Mouse (Mus musculus) liver, embryonic 16.5 days (tissue): ENCODE results near the gene Csf2rb. TPM values are rescaled to one million over a fixed set of nuclear protein-coding genes. Genes with fewer than 3 reads are reported as not detected.
A peak's percentile ranks its signal among the peaks of the same experiment; 100 is the strongest.

ENCODE experiments used
- ATAC-seq: fragments of 200-750 bp; cut with Nextera tagmentation; 2 replicates; pipeline ENCODE4 v1.8.0; 2017; ENCODE audit warnings: low read depth, mild to moderate bottlenecking, moderate number of reproducible peaks, moderate library complexity
- H3K27ac ChIP-seq: fragments of 300-500 bp; sonication (generic); 2 replicates; pipeline ENCODE4 v1.5.1; 2014; ENCODE audit warnings: mild to moderate bottlenecking, low read length
- H3K27me3 ChIP-seq: fragments of 300-500 bp; sonication (generic); 2 replicates; pipeline ENCODE4 v1.6.1; 2014; ENCODE audit warnings: low read depth, low read length, mixed read lengths; ENCODE audit not compliant: control insufficient read depth, insufficient read depth
- H3K36me3 ChIP-seq: fragments of 300-500 bp; sonication (generic); 2 replicates; pipeline ENCODE4 v1.6.1; 2014; ENCODE audit warnings: mild to moderate bottlenecking; ENCODE audit not compliant: control insufficient read depth, insufficient read depth
- H3K4me1 ChIP-seq: fragments of 300-500 bp; sonication (generic); 2 replicates; pipeline ENCODE4 v1.6.1; 2014; ENCODE audit warnings: low read depth, low read length, mixed read lengths; ENCODE audit not compliant: control insufficient read depth
- H3K4me2 ChIP-seq: fragments of 300-500 bp; sonication (generic); 2 replicates; pipeline ENCODE4 v1.6.1; 2014; ENCODE audit warnings: low read depth, low read length, mixed read lengths
- H3K4me3 ChIP-seq: fragments of 300-500 bp; sonication (generic); 2 replicates; pipeline ENCODE4 v1.5.1; 2014; ENCODE audit warnings: low read depth, mild to moderate bottlenecking, low read length
- H3K9ac ChIP-seq: fragments of 300-500 bp; sonication (generic); 2 replicates; pipeline ENCODE4 v1.6.1; 2014; ENCODE audit warnings: low read depth, low read length
- H3K9me3 ChIP-seq: fragments of 300-500 bp; sonication (generic); replicated peaks from 2 replicates; pipeline ENCODE4 v1.6.1; 2016; ENCODE audit warnings: low read length; ENCODE audit not compliant: control insufficient read depth
- WGBS: fragments of 180-500 bp; shearing (Covaris S2); extraction: QIAGEN DNeasy Blood & Tissue Kit; methylation state at CpG from one replicate; pipeline ENCODE4 v1.1.7; 2014; ENCODE audit not compliant: insufficient replicate concordance; 5-methylcytosine and 5-hydroxymethylcytosine counted together
- polyA plus RNA-seq: library from polyadenylated mRNA; unstranded; fragments of >200 nt; fragmentation: Nextera tagmentation; extraction: Ambion mirVana; gene quantifications from 2 replicates; pipeline ENCODE4 v1.2.1, GENCODE M21; 2015

The Csf2rb gene
- polyA plus RNA-seq, 1 experiment from 2014 or later: 7.1 TPM

DNA sequence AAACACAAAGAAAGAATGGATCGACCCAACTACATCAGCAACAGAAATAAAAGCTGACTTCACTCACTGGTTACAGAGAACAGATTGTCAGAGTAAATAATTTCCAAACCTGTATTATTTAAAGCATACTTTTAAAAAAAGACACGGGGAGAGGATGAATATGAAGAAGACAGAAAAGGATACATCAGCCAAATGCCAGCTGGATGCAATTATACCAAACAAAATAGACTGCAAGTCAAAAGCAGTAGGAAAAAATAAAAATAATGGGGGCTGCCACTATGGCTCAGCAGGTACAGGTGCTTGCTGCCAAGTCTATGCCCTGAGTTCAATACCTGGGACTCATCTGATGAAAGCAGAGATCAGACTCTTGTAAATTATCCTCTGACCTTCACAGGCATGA, 54.7 kb downstream of the Csf2rb start:
- no peak overlapping the region for H3K9ac ChIP-seq
- H3K36me3 ChIP-seq: no peaks in the 10 kb centered on the region
- H3K4me3 ChIP-seq: no peak overlapping the region
- no peak overlapping the region for H3K4me2 ChIP-seq
- 59% methylated on average over 2 of the region's 2 CpGs for WGBS
- H3K4me1 ChIP-seq: peaks cover 7% of the 10 kb centered on the region
- H3K9me3 ChIP-seq: no peaks in the 10 kb centered on the region
- ATAC-seq: no peak
- no peaks in the 10 kb centered on the region for H3K27me3 ChIP-seq
- no peak overlapping the region for H3K27ac ChIP-seq

DNA sequence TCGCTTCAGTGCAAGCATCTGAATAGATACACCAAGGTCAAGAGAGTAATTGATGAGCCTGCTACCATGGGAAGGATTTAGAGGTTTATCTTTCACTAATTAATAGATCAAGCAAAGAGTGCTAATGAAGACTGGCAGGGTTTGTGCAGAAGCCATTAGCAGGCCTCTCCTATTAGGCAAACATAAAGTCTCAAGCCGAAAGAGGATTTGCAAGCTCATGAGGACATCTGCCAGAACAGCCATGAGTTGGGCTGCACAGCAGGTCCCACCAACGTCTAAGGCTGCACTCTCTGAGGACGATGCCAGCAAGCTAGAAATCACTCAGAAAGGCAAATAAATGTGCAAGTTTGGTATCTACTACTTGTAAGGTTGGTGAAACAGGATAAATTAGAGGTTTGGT, 55.2 kb downstream of the Csf2rb start:
- Histone ChIP-seq H3K4me2 (no peak overlapping the region), H3K27ac (no peak overlapping the region)
- WGBS: 51% methylated on average over 4 of the region's 4 CpGs

DNA sequence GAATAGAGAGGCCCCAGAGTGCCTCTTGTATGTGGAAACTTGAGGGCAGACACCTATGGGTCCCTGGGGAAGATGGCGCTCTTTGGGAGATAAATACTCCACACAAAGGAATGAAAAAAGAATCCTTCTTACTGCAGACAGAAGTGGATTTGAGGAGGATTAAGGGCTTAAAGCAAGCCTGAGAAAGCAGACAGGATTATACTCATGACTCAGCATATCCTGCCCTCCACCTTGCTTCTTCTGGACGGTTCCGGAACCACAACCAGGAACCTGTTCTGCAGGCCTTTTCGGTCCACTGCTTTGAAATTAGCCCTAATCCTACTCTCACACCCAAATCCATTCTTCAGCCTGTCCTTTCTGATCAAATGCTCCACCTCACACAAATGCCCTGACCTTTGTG, 56.6 kb downstream of the Csf2rb start:
- no peaks in the 10 kb centered on the region for H3K9me3 ChIP-seq
- no peaks in the 10 kb centered on the region for H3K27me3 ChIP-seq
- H3K4me3 ChIP-seq: no peak overlapping the region
- no peak overlapping the region for H3K9ac ChIP-seq
- no peak for ATAC-seq
- H3K4me2 ChIP-seq: no peak overlapping the region
- peaks cover 7% of the 10 kb centered on the region for H3K4me1 ChIP-seq
- no peak overlapping the region for H3K27ac ChIP-seq
- WGBS: 77% methylated on average over 4 of the region's 4 CpGs
- no peaks in the 10 kb centered on the region for H3K36me3 ChIP-seq

More for the DNA sequence above, 55.2 kb downstream of the Csf2rb start:
- no peaks in the 10 kb centered on the region for H3K9me3 ChIP-seq
- no peak overlapping the region for H3K4me3 ChIP-seq
- peaks cover 7% of the 10 kb centered on the region for H3K4me1 ChIP-seq
- H3K27me3 ChIP-seq: no peaks in the 10 kb centered on the region
- no peak overlapping the region for H3K9ac ChIP-seq
- no peak for ATAC-seq
- no peaks in the 10 kb centered on the region for H3K36me3 ChIP-seq

DNA sequence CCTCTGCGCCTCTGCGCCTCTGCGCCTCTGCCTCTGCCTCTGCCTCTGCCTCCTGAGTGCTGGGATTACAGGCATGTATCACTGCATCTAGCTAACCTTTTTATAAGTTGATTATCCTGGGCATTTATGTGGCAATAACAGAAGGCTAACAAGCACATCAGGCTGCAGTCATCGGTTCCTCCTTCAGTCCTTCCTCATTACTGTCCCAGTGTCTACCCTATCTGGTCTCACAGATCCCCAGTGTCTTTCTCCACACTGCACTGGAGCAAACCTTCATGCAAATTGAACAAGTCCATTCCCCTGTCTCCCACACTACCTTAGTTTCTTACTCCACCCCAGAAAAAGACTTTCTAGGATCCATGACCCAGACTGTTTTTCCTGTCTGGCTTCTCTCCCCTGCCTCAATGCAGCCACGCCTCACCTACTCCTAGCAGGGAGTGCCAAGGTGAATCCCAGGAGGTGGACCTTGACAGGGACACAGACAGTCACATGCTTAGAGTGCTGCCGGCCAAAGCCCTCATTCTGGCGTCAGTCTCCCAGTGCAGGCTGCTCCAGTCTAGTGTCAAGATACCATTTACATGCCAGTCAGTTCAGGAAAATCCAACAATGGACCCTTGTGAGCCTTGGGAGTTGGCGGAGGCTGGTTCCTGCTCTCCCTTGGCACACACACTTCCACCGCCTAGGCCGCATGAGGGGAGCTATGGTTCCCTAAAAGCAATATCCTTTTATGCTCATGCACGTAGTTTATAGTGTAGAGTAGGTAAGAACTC, 58.1 kb downstream of the Csf2rb start:
- H3K4me2 ChIP-seq: no peak overlapping the region
- 65% methylated on average over 11 of the region's 11 CpGs for WGBS
- H3K9ac ChIP-seq: no peak overlapping the region
- H3K27ac ChIP-seq: no peak overlapping the region
- no peaks in the 10 kb centered on the region for H3K36me3 ChIP-seq
- H3K27me3 ChIP-seq: no peaks in the 10 kb centered on the region
- H3K4me1 ChIP-seq: peaks cover 7% of the 10 kb centered on the region
- H3K4me3 ChIP-seq: no peak overlapping the region
- H3K9me3 ChIP-seq: no peaks in the 10 kb centered on the region
- ATAC-seq: peak; percentile 47; the same call in 1 of the 2 replicates

DNA sequence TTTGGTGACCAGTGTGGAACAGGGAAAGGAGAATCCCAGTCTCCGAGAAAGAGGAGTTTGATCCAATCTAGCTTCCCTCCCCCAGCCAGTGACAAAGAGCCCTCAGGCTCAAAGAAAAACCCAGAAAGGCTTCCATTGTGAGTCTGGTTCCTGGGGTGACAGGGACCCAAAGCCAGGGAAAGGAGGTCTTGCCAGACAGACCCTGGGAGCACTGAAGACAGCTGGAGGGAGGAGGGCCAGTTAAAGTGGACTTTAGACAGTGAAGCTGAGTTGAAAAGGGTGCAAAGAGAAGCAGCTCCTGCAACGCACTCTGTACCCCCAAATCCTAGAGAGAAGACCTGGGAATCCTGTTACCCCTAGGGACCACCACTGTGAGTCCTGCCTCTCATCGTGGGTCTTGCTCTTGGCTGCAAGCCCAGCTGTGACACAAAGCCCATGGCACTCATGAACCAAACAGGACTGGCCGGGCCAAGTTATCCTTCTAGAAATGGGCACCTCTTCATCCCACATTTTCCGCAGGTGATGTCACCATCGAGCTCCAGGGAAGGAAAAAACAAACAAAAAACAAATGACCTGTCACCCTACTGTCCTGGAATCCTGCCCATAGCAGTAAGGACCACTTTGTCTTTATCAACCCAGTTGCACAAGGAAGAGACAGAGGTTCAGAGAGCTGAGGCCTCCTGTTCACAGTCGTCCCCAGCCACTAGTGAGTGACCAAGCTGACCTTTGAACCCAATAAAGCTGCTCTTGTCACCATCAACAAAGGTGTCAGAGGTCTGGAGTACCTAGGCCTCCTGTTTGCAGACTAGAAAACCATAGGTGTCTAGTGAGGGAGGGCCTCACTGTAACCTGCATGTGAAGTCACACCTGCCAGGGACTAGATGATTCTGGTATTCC, 58.9 kb downstream of the Csf2rb start:
- peaks cover 7% of the 10 kb centered on the region for H3K4me1 ChIP-seq
- no peaks in the 10 kb centered on the region for H3K9me3 ChIP-seq
- no peaks in the 10 kb centered on the region for H3K27me3 ChIP-seq
- H3K36me3 ChIP-seq: no peaks in the 10 kb centered on the region
- no peak overlapping the region for H3K27ac ChIP-seq
- H3K4me2 ChIP-seq: no peak overlapping the region
- H3K9ac ChIP-seq: no peak overlapping the region
- peak; percentile 67 for ATAC-seq
- H3K4me3 ChIP-seq: no peak overlapping the region
- WGBS: 49% methylated on average over 7 of the region's 7 CpGs

DNA sequence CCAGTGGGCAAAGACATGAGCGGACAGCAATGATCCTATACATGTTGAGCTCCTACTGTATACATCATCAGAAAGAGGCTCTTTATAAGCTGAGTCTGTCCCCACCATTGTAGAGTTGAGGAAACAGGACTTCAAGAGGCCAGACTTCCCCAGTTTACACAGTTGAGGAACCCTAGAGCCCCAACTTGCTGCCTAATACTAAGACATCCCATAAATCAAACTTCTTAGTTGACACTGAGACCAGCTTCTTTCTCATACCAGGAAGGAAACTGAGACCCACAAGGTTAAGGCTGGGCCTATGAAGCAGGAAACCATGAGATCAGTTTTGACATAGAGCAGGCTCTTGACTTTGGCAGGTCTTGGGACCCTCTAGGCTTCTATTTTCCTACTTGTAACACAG, 60.0 kb downstream of the Csf2rb start:
- Histone ChIP-seq H3K4me1 (peaks cover 7% of the 10 kb centered on the region), H3K27me3 (no peaks in the 10 kb centered on the region), H3K36me3 (no peaks in the 10 kb centered on the region), H3K9me3 (no peaks in the 10 kb centered on the region), H3K4me3 (no peak overlapping the region), H3K4me2 (no peak overlapping the region), H3K9ac (no peak overlapping the region), H3K27ac (no peak overlapping the region)
- 75% methylated on average over 1 of the region's 1 CpGs for WGBS
- no peak for ATAC-seq

DNA sequence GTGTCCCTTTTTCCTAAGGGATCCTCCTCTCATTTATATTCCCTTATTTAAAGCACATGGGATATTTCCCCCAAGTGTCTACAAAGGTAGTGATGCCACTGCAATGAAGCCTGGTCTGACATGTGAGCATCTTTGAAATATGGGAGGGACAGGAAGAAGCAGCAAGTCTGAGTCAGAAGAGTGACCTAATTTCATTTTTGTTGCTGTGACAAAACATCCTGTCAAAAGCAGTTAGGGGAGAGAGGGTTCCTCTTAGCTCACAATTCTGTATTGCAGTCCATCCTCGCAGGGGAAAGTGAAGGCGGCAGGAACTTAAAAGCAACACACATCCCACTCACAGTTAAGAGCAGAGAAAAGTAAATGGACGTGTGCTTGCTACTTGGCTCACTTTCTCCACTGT, 65.3 kb downstream of the Csf2rb start:
- Histone ChIP-seq H3K27ac (no peak overlapping the region), H3K4me1 (no peaks in the 10 kb centered on the region), H3K9ac (no peak overlapping the region), H3K9me3 (no peaks in the 10 kb centered on the region), H3K36me3 (no peaks in the 10 kb centered on the region), H3K4me3 (no peak overlapping the region), H3K4me2 (no peak overlapping the region), H3K27me3 (no peaks in the 10 kb centered on the region)
- WGBS: 58% methylated on average over 3 of the region's 3 CpGs
- no peak for ATAC-seq

DNA sequence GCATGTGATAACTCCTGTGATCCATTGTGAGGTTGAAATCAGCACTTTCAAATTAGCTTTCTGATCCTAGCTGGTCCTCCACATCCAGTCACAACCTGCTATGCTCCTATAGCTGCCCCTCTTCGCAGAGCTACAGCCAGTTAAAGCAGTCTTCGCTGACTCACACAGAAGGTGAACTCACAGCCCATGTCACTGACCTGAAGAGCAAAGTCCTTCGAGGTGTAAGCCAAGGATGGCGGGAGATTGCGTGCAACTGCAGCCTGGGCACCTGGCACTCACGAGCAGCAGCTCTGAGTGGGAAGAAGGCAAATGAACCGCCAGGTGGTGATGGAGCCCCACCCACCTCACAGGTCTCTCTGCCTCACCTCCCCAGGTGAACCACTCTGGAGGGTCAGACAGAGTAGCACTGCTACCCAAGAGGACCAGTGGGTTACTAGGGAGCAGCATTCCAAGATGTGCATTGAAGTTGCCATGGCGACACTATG, 70.0 kb downstream of the Csf2rb start, which contains the start of gene Tex33:
TSS of gene Tex33 (minus strand) at position 435 of the 485 bp plus-strand sequence.
- WGBS: 67% methylated on average over 8 of the region's 8 CpGs
- H3K9ac ChIP-seq: no peak within 1 kb of the TSS
- ATAC-seq: no peak

DNA sequence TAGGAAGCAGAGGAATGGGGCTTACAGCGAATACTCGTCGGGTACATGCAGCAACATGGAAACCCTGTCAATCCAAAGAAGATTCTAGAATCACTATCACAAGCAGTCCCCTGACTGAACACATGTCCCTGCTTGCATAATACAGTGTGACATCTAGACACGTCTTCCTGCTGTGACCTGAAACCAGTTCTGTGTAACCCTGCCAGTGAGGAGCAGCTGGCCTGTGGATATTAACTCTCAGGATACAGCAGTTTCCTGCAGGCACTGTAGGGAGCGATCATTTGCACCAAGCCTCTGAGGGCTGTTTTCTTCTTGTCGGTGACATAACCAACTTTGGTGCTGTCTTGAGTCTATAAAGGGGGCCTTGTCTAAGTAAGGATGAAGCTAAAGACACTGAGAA, 75.8 kb downstream of the Csf2rb start:
- 49% methylated on average over 6 of the region's 6 CpGs for WGBS
- no peaks in the 10 kb centered on the region for H3K27me3 ChIP-seq
- H3K9ac ChIP-seq: no peak overlapping the region
- H3K4me1 ChIP-seq: peaks cover 42% of the 10 kb centered on the region
- peak overlapping the region; percentile 58 for H3K27ac ChIP-seq
- no peak overlapping the region for H3K4me3 ChIP-seq
- no peak overlapping the region for H3K4me2 ChIP-seq
- H3K9me3 ChIP-seq: no peaks in the 10 kb centered on the region
- no peak for ATAC-seq
- no peaks in the 10 kb centered on the region for H3K36me3 ChIP-seq

More for the DNA sequence above, 70.0 kb downstream of the Csf2rb start, which contains the start of gene Tex33:
- Histone ChIP-seq H3K4me2 (no peak within 1 kb of the TSS), H3K27ac (no peak within 1 kb of the TSS), H3K9me3 (no peaks in the 10 kb centered on the region), H3K4me3 (no peak within 1 kb of the TSS), H3K36me3 (no peaks in the 10 kb centered on the region), H3K4me1 (no peaks in the 10 kb centered on the region), H3K27me3 (no peaks in the 10 kb centered on the region)
